Comparison of ENCODE assay signal across 15 mouse cellular contexts in the genomic region with DNA sequence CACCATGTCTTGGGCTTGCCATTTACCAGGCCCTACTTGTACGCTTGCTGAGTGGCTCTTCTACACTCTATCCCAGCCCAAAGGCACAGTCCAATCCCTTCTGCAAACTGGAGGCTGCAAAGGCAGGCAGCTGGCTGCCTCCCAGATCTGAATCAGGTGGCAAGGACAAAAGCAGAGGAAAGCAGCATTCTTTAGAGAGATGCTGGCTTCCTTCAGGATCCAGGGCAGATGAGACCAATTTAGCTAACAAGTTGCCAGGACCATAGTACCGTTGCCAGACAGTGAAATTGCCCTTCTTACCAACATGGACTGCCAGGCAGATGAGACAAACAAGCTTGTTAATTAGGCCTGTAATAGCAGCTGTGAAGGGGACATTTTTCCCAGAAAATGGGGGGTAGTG.
"Had no signal": no experiment of that assay in that cellular context is flagged by ENCODE, and none has a peak within 500 bp of the region (broad histone marks: within the 10 kb centered on the region; RNA-seq: fewer than 3 reads in every experiment).

No protein-coding gene starts in this region.

- H3K27me3 ChIP-seq: limb, embryonic 13.5 days; midbrain, embryonic 12.5 days; neural tube, embryonic 15.5 days had no signal

- H3K4me2 ChIP-seq: limb, embryonic 13.5 days; midbrain, embryonic 12.5 days; neural tube, embryonic 15.5 days had no signal

- H3K36me3 ChIP-seq: midbrain, embryonic 12.5 days; neural tube, embryonic 15.5 days had no signal

- DNase-seq: kidney, postnatal 36 days; layer of hippocampus, adult 9-11 months; layer of hippocampus, postnatal 36 days; lung, adult 18-20 months; right cerebral cortex, adult 18-20 months; right cerebral cortex, postnatal 4 days; spleen, adult 18-20 months; thymus, adult 18-20 months; thymus, postnatal 14 days had no signal

- H3K9ac ChIP-seq: limb, embryonic 13.5 days; liver, embryonic 14.5 days; midbrain, embryonic 12.5 days; neural tube, embryonic 15.5 days had no signal

- H3K27ac ChIP-seq: kidney, postnatal 0 days; limb, embryonic 13.5 days; liver, embryonic 14.5 days; midbrain, embryonic 12.5 days; neural tube, embryonic 15.5 days had no signal

- H3K4me3 ChIP-seq: limb, embryonic 13.5 days; midbrain, embryonic 12.5 days; myocyte; neural tube, embryonic 15.5 days had no signal
